Mouse (Mus musculus): ENCODE results near the gene Gm20388.
"Not testable (repeated sequence)": the region's sequence is repeated elsewhere in the genome, so short reads cannot be mapped to it uniquely, and the experiment has no call there.

Gene Gm20388

DNA sequence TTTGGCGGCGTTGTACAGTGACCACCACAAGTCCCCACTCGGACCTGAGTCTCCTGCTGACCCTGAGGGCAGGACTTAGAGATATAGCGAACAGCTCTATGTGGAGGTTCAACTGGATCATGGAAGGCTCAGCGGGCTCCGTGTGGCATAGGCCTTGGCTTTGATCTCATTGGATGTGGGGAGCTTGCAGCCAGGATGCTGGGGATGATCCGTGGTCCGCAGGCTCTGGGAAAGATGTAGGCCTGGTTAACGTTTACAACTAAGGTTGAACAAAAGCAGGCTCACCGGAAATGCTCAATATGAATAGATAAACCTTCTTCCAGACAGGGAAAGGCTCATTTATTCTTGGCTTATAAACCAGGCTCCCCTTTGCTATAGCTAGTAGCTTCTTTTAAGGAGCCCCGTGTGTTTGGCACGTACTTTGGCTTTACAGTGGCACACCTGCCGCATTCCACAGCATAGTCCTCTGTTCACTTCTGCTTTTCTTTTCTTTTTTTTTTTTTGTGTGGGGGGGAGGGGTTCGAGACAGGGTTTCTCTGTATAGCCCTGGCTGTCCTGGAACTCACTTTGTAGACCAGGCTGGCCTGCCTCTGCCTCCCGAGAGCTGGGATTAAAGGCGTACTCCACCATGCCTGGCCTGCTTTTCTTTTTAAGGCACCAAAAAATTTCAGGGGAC is 1218.8 kb downstream of the Gm20388 start:
- DNase-seq (ENCODE audit: low spot score in 2 of 2): no peak

DNA sequence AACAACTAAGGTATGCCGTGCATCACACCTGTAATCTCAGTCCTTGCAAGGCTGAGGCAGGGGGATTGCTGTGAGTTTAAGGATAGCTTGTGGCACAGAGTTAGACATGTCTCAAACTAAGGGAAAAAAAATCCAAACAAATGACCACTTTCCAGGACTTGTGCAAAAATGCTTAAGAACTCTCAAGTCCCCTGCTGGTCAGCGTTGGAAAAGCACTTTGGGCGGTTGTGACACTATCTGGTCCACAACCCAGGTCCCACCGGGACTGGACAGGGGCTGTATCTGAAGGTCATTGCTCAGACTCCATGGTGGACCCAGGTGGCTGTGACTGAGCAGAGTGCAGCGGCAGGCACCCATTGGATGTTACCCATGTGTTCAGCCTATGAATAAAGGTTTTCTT is 1219.9 kb downstream of the Gm20388 start:
- no peak for DNase-seq (ENCODE audit: low spot score in 2 of 2)

DNA sequence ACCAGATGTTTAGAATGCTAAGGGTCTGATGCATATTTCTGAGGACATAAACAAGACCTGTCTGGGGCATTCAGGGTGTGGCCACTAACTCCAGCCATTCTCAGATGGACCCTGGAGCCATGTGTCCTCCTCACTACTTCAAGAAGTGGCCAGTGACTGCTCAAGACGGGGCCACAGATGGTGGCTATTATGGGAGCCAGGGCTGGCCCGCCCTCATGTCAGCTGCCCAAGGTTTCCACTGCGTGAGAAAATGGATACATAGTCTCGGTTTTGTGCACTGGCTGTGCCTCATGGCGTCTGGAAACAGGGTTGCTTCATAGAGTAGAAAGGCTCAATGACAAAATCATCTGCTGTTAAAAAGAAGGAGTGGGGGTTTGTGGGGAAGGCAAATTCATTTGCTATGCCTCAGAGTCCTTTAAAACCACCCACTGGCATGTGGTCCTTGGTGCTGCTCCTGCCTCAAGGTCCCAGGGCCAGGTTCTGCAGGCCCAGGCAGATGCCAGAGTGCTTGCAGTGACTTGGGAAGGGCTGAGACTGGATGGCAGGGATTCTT is 1222.4 kb downstream of the Gm20388 start:
- no peak for DNase-seq (ENCODE audit: low spot score in 2 of 2)

DNA sequence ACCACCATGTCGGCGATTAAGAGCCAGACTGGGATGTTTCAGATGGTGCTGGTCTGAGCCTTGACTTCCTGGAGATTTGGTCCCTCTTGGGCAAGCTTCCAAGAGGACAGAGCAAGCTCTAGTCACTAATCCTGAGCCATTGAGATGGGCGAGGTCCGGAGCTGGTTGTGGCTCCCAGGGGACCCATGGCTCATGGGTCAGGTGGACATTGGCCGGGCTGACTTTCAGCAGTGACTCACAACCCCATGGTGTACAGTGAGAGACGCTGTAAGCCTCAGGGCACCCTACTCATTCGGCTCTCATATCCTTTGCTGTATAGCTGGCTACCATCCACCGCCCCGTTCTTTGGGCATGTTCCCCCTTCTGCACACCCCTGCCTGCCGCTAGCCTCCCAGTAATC is 1223.5 kb downstream of the Gm20388 start:
- no peak for DNase-seq (ENCODE audit: low spot score in 2 of 2)

DNA sequence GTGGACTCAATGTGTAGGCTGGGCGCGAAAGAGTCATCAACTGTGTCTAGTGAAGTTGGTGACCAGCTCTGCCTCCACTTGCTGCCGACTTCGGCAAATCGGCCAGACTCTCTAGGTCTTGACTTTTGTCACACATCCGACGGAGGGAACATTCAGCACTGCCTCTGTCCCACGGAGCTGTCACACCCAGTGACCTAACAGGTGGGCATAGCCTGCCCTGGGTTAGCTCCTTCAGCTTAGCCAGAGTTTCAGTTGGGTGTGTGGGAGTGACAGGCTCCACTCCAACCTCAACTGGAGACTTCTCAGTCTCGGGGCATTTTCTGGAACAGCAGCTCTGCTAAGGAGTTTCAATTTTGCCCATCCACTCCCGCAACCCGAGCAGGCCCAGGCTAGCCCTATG is 1223.9 kb downstream of the Gm20388 start:
- no peak for DNase-seq (ENCODE audit: low spot score in 2 of 2)

GRCm38 (mm10) chr8:121136856-121137255 is 1226.2 kb downstream of the Gm20388 start:
- no peak for DNase-seq (ENCODE audit: low spot score in 2 of 2)

DNA sequence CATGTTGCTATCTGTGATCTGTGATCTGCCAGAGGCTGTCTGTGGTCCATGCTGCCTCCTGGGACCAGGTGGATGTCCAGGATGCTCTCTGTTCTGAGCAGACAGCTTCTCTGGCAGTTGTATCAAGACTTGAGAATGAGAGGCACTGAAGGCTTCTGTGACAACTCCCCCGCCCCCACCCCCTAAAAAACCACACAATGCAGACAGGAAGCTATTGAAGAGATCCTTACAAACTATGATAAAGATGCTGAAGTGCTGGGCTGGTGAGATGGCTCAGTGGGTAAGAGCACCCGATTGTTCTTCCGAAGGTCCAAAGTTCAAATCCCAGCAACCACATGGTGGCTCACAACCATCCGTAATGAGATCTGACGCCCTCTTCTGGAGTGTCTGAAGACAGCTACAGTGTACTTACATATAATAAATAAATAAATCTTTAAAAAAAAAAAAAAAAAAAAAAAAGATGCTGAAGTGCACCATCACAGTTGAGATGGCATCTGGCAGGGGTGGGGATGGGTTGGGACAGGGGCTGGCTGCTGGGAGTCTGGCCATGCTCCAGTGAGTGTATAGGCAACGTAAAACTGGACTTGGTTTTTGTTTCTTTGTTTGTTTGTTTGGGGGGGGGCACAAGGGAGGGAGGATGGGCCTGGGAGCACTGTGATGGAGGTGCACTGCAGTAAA is 1235.0 kb downstream of the Gm20388 start:
- DNase-seq (ENCODE audit: low spot score in 2 of 2): not testable (repeated sequence)

GRCm38 (mm10) chr8:121148573-121149083 is 1238.0 kb downstream of the Gm20388 start:
- DNase-seq (ENCODE audit: low spot score in 2 of 2): no peak

- DNase-seq (ENCODE audit: low spot score in 2 of 2): no peak
These were observed 1241.8 kb downstream of the Gm20388 start for GRCm38 (mm10) chr8:121152394-121152793.

- DNase-seq (ENCODE audit: low spot score in 2 of 2): no peak
These were observed 1246.4 kb downstream of the Gm20388 start for GRCm38 (mm10) chr8:121156990-121157491.

DNA sequence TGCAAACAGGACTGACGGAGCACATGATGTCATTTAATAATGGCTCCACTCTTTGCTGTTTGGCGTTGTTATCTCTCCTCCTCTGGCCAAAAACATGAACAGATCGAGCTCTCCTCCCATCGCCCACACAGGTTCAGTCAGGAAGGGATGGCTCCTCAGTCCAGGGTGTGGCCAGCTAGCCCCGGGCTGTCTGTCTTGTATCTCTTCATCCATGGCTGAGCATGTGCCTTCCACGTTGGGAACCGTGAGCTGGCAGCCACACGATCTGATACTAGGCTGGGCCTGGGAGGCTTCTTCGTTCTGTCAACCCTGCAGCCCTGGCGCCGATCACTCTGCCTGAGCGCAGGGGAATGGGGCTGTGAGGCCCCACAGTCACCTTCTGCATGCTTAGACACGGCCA is 1248.2 kb downstream of the Gm20388 start:
- no peak for DNase-seq (ENCODE audit: low spot score in 2 of 2)

GRCm38 (mm10) chr8:121161437-121161836 is 1250.8 kb downstream of the Gm20388 start:
- no peak for DNase-seq (ENCODE audit: low spot score in 2 of 2)

DNA sequence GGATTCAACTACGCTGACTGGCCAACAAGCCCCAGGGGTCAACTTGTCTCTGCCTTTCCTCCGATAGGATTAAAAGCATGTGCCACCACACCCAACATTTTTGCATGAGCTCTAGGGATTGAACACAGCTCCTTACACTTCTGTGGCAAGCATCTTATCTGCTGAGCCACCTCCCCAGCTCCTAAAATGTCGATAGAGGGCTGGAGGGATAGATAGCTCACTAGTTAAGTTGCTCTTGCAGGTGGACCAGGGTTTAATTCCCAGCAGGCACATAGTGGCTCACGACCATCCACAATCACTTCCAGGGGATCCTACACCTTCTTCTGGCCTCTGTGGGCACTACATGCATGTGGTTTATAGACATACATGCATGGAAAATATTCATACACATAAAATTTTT is 1251.8 kb downstream of the Gm20388 start:
- DNase-seq (ENCODE audit: low spot score in 2 of 2): no peak

GRCm38 (mm10) chr8:121162906-121163695 is 1252.5 kb downstream of the Gm20388 start:
- no peak for DNase-seq (ENCODE audit: low spot score in 2 of 2)

GRCm38 (mm10) chr8:121164017-121164469 is 1253.4 kb downstream of the Gm20388 start:
- no peak for DNase-seq (ENCODE audit: low spot score in 2 of 2)

DNA sequence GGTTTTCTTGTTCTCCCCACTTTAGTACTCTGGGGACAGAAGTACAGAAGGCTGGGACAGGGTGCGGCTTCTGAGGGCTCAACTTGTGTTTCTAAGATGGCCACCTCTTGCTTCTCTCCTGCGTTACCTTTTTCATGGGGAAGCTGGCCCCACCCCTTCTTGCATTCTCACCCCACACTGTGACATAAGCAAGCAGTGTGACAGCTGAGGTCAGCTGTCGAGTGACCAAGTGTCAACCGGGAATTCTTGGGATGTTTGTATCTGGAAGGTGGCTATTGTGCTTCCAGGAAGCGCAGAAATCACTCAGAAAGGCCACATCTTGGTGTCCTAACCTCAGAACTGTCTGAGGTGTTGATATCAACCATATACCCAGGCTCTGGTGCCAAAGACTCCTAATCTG is 1257.4 kb downstream of the Gm20388 start:
- DNase-seq (ENCODE audit: low spot score in 2 of 2): no peak

DNA sequence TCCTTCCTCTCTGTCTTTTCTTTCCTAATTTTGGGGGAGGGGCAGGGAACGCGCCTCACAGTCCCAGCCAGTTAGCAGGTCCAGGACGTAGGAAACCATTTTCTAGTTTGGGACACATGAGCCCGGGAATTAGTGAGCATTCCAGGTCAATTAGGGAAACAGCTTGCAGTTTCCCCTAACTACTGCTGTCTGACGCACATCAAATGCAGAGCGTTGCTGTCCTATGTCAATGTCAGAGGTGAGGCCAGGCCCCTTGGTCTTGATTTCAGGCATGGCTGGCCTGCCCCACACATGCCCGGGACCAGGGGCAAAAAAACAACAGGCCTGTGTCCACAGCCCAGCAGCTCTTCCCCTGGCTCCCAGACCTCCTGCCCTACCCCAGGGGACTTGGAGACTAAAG is 1259.5 kb downstream of the Gm20388 start:
- no peak for DNase-seq (ENCODE audit: low spot score in 2 of 2)

- peak; percentile 3 to 7 for DNase-seq (ENCODE audit: low spot score in 2 of 2)
These were observed 1260.2 kb downstream of the Gm20388 start for GRCm38 (mm10) chr8:121170626-121171552.

DNA sequence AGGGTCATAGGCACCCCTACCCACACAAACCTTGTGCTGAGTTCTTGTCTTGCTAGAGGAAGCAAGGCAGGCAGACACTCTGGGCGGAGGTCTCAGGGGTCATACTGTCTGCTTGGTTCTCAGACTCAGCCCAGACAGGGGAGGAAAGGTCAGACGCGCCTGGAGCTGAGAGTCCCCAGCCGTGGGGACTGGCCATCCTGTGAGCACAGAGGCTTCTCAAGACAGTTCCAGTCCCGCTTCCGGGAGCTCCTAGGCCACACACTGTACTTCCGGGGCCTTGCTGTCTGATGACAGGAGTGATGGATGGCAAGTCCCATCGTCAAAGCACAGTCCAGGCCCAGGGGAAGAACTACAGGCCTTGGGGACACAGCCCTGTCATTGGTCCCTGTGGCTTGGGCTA is 1261.9 kb downstream of the Gm20388 start:
- no peak for DNase-seq (ENCODE audit: low spot score in 2 of 2)

- DNase-seq (ENCODE audit: low spot score in 2 of 2): no peak
These were observed 1263.5 kb downstream of the Gm20388 start for GRCm38 (mm10) chr8:121174178-121174577.

Data from left cerebral cortex, adult 9 months (tissue).